Mouse (Mus musculus) thymus, postnatal 0 days (tissue): ENCODE measurements around the gene Stpg1. TPM values are rescaled to one million over a fixed set of nuclear protein-coding genes. Genes with fewer than 3 reads are reported as not detected.
A peak's percentile ranks its signal among the peaks of the same experiment; 100 is the strongest.

Experiments used
- DNase-seq: peaks from one replicate; pipeline ENCODE4 v3.0.0-alpha.2; 2015; ENCODE audit warnings: low spot score
- microRNA-seq: library from miRNA; unstranded; fragments of <30 nt; microRNA quantifications from one replicate; pipeline ENCODE4, GENCODE M21; 2016; ENCODE audit warnings: borderline number of aligned reads
- polyA plus RNA-seq: library from polyadenylated mRNA; unstranded; fragments of >200 nt; fragmentation: Nextera tagmentation; extraction: Ambion mirVana; gene quantifications from 2 replicates; pipeline ENCODE4 v1.2.1, GENCODE M21; 2015

The Stpg1 gene
- polyA plus RNA-seq, 1 experiment from 2014 or later: 0.55 TPM

DNA sequence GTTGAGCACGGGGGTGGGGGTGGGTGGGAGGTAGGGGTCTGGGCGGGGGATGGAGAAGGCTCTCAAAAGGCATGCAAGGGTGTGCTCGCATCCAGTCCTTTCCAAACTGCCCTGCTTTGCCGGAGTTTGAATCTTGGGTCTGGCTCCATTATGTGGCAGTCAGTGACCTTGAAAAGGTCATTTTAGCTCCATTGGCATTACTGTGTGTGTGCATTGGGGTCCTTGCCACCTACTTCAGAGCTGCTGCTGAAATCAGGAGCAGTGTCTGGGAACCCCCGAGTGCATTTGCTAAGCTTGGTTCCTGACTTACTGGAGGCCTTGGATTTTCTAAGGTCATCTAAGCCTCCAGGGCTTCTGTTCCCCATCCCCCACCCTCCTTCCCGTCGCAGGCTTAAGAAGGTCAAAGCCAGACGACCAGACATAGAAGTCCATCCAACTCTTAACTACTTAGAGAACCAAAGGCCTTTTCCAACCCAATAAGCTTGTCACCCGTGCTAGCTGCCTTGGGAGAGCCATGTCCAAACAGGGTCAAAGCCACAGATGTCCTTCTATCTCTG is 54.0 kb downstream of the Stpg1 start:
- DNase-seq: no peak

DNA sequence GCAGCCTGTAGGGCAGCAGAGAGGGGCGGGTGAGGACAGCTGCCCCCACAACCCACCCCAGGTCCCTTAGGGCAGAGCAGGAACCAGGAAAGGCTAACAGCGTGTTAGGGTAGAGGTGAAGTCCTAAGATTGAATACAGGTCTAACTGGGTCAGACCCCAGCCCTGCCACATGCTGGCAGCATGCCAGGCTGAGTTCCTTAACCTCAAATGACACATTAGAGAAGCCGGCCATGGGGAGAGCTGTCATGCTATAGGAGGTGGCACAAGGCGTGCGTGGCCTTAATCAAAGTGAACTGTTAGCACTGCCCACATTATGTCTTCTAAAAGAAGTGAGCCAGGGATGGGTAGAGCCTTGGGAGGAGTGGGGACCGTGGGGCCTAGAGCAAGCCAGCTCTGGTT is 54.7 kb downstream of the Stpg1 start:
- no peak for DNase-seq

DNA sequence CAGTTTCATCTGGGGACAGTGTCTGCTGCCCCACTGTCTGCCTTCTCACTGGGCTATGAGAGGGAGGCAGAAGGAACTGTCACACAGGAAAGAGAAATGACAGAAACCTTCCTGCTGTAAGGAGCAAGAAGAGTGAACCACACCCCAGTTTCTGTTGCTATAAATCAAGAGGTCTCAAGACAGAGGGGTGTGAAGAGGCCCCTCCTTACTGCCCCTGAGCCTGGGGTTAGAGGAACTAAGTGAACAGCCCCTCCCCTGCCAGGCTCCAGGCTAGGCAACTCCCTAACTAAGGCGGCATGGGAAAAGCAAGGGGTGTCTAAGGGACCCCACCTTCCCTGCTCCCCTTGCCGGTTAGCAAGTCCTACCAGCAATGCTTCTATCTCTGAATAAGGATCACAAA is 69.2 kb downstream of the Stpg1 start:
- DNase-seq: no peak

DNA sequence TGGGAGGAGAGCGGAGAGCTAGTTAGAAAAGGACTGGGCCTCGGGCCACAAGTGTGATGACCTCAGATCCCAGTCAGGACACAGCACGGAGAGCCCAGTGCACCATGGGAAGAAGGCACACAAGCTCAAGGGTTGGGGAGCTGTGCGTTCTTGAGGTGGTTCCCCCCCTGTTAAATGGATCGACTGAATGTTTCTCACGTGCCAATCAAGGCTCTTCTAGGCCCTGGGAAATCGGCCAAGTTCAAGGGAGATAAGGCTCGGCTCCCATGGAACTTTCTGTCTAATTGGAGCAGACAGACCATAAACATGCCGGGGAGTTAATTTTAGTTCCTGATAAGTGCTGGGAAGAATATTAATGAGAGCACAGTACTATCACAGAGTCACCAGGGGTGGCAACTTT is 70.8 kb downstream of the Stpg1 start:
- DNase-seq: no peak

DNA sequence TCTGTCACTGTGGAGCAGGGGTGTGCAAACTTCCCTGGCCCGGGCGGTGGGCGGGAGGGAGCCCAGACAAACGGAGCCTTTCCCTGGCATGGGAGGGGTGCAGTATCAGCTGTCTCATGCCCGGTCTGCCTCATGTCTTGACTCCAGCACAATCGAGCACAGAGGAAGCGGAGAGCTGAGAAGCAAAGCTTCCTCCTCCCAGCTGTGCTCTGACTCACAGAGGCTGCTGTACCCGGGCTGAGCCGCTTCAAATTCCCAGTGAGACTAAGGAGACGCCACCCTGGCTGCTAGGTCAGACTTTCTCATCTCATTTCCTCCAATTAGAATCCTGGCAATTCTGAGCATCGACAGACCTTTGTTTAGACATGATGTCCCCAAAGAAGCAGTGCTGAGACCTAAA is 72.5 kb downstream of the Stpg1 start:
- DNase-seq: no peak

DNA sequence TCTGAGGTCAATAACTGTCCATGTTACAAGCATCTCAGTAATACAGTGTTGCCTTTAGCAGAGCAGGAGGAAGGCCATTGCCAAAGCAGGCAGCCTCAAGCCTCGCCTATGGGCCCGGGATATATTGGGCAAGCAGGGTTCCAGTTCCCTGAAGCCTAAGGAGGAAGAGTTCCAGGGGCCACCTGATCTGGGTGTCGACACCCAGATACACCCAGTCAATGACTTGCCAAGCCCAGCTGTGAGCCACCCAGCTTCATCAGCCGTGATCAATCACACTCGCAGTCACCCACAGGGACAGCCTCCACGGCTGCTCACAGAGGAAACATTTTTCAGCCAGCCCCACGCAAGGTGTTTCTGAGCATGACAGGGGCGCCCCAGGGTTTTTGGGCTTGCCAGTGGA is 72.9 kb downstream of the Stpg1 start:
- no peak for DNase-seq

DNA sequence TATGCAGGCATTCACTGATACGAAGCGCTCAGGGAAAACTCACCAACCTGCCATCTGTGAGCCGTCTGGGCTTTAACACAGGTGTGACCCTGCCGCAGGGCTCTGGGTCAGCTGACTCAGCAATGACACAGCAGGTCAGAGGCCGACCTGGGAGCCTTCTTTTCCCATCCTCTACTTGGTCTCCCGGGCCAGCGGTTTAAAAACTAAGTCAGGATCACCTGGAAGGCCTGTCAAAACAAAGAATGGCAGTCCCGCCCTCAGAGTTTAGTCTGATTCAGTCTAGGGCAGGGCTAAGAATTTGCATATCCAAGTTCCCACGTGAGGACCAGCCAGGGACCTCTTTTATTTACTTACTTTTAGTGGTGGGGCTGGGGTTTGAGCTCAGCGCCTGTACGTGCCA is 74.6 kb downstream of the Stpg1 start:
- peak; percentile 13 for DNase-seq

DNA sequence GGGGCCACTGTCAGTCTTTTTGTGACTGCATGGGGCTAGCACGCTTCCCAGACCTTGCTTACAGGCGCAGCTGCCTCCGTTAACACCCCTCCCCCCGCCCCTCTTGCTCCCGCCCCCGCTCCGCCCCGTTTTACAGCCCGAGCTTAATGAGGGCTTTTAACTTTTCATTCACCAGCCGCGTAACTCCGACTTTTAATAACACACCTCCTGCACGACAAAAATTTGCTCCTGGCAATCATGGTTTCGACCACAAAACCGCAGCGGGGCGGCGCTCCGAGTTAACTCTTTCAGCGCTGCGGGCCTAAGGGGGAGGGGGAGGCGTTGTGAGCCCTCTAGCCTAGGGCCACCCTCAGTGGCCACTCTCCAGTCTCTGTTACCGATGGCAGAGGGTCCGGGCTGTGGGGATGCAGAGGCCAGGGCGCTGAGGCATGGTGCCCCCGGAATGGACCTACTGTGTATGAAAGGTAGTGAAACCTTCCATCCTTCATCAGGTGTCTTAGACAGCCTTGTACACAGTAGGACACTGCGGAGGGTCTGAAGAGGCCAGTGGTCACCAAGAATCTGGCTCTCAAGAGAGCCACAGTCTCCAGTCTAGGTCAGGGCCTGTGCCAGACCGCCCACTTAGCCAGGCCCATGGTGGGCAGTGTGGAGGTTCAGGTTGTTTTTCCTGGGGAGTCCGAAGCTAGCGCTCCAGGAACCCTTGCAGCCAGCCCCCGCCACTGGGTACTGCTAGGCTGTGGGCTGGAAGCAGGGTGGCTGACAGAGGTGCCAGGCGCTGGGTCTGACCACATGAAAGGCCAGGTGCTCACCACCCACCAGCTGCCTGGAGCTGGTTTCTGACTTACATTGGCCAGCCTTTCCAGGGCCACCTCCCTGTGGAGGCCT is 75.8 kb downstream of the Stpg1 start:
- peak; percentile 70 for DNase-seq

DNA sequence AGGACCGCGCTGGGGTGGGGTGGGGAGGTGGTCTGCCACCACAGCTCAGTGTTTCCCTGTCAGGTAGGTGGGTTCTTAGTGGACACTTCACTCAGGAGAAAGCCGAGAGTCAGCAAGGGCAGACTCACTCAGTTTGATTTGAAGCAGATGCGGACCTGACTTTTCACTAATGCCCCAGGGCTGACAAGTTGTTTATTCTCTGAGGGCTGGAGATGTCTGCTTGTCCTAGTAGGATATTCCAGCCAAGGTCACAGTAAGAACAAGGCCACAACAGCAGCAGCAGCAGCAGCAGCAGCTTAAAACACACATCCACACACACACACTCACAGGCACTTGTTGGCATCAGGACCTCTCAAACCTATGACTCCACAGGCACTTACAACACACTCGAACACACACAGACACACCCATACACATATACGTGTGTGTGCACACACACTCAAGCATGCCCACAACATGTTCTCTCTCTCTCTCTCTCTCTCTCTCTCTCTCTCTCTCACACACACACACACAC is 76.5 kb downstream of the Stpg1 start:
- no peak for DNase-seq

DNA sequence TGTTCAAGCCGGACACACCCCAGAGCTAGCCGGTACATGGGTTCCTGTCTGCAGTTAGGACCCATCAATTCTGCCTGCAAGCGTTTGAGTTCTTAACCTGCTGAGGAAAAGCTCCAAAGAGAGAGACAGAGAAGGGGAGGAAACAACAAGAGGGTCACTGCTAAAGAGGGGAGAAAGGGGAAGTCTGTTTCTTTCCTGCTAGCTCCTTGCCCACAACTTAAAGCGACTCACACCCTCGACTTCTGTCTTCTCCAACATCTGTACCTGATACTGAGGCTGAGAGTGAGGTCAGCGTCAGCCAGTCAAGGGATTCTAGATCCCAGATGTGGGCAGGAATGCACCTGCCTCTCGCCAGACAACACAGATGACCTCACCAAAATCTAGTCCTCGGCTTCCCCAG is 77.7 kb downstream of the Stpg1 start:
- no peak for DNase-seq

DNA sequence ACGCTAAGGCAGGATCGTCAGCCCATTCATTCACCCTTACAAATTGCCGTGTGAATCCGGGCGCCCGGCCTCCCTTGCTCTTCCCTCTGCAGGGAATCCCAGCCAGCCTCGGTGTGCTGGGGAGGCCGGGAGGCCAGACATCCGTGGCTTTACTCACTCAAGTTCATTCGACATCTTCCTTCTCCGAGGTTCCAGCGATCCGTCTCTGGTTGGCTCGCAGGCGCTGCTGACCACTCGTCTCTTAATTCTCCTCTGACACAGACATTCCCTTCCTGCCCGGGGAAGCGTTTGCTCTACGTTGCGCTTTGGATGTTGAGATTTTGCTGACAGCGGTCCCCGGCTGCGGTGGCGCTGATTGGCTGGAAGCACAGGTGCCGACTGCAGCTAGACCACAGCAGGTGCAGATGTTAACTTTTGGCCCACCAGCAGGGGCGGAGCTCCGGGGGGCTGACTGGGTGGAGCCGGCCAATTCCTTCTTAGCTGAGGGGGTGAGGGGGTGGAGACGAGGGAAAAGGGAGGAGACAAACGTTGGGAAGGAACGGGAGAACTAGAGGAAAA is 78.7 kb downstream of the Stpg1 start, which contains the start of gene Grhl3:
TSS of gene Grhl3 (minus strand) at position 380 of the 558 bp plus-strand sequence.
- DNase-seq: peak; percentile 72

DNA sequence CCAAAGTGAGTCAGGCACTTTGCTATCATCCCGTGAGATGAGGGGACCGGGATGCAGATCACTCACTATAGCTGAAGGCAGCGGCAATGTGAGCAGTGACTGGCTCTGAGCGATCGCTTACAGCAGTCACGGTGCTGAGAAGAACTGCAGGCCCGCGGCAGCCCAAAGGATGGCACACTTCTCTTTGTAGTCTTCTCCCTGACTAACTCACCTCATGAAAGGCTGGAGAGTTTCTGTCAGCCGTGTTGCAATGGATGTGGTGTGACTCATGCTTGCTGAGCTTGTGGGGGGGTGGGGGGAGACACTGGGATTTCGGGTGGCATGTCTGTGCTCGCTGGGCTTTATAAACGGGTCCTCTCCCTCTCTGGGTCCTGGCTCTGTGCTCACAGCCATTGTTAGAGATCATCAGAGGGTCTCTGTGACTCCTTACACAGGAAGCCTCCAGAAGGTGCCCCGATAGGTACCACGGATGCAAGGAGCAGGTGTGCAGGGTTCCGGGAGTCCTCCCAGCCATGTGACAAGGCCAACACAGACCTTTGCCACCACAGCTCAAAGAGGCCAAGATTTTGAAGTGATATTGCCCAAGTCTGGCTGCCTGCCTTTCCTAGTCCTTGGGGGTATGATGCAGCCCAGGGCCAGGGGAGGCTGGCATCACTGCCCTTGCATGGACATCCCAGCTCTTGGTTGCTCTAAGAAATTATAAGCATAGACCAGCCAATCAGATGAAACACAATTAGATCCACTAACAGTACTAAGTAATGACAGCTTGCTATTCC is 81.0 kb downstream of the Stpg1 start:
- no peak for DNase-seq

DNA sequence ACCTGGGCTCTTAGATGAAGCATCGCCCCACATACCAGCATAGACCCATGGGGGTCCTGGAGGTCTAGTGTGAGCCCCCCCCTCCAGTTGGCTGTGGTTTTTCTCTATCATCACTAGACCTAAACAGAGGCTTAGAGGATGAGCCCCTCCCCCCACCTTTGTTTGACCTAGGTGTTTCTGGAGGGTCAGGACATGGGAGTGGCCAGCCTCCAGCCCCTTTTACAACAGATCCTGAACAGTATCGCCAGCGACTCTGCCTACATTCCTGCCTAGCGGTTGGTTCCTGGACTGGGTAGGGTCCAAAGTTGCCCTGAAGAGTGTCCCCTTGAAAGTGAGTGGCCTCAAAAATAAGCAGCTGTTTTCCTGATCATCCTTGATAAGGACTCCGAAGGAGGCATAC is 83.9 kb downstream of the Stpg1 start:
- DNase-seq: no peak

DNA sequence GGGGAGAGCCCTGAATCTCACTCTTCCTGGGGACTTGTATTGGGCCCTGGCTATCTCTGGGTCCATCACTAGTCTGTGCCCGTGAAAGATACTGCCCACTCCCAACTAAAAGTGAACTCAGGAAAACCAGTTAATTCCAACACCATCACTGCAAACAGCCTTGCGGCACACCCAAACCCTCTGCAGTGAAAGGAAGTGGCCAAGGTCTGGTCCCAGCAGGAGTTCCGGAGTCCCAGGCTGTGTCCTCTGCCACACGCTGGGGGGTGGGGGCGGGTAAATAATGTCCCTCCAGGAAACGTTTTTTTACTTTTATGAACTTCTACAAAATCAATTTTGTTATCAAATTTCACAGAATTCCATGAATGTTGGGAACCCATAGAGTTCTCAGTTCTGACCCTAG is 85.1 kb downstream of the Stpg1 start:
- no peak for DNase-seq

DNA sequence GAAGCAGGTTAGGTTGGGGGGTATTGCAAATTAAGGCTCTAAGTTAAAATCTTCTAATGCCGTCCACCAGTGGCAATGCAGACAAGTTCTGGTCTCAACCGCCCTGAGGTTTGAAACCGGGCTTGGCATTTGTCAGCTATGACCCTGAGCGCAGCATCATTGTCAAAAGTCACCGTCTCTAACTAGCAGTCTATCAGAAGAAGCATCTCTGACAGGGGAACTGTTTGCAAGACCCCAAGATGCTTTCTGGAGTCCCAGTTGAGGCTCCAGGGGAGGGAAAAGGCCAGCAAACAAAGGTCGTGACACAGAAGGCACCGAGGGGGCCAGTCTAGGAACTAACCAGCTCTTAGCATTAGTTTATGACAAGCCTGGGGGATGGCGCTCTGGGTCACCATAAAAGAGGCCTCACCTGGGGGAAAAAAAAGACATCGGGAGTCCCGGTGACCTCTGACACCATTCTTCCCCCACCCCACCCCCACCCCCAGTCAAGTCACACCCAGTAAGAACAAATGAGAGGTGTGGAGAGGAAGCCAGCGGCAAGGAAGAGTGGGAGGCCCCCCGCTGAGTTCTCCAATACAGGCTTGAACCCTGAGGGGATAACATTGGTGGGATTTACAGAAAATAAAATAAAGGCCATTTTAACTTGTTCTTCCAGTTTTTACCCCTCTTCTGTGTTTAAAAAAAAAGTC is 86.8 kb downstream of the Stpg1 start:
- DNase-seq: no peak

DNA sequence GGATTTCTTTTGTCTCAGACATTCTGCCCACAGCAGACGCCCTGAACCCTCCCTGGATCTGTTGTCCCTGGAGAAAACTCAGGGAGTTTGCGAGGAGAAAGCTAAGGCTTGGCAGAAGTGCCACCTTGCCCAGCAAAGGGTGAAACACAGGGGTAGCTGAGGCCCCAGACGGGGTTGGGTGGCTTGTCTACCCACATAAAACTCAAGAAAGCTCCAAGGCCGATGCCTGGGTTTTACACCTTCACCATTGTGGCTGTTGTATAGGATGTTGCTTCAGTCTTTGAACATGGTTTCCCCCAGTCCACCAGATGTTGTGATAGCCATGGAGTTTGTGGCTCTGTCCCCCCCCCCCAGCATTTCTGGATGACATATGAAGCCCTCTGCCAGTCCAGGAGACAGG is 90.2 kb downstream of the Stpg1 start:
- DNase-seq: no peak

Small RNAs within 50 kb of the gene (microRNA-seq; reads per million reads assigned to microRNA genes)
- not detected for gene Gm25317

Other genes with a start within 250 kb of the Stpg1 start
- 71.1 and 72.5 TPM in 2 replicates for gene Clic4, start 222.0 kb upstream of the Stpg1 start, polyA plus RNA-seq
- gene Srrm1, start 141.5 kb upstream of the Stpg1 start, polyA plus RNA-seq: 213 and 259 TPM in 2 replicates
- gene Ncmap, start 96.6 kb upstream of the Stpg1 start, polyA plus RNA-seq: 0.27 and 0.61 TPM in 2 replicates
- gene Rcan3, start 60.9 kb upstream of the Stpg1 start, polyA plus RNA-seq: 15.4 and 20.8 TPM in 2 replicates
- 6.6 and 7.0 TPM in 2 replicates for gene Nipal3, start 248 bp downstream of the Stpg1 start, polyA plus RNA-seq
- gene Grhl3, start 78.8 kb downstream of the Stpg1 start, polyA plus RNA-seq: 0.78 and 1.2 TPM in 2 replicates
- 0.24 and 0.29 TPM in 2 replicates for gene Ifnlr1, start 191.5 kb downstream of the Stpg1 start, polyA plus RNA-seq
- gene Il22ra1, start 233.4 kb downstream of the Stpg1 start, polyA plus RNA-seq: not detected in 2 replicates